Mouse (Mus musculus): ENCODE data around the gene Phf11b. TPM values are rescaled to one million over a fixed set of nuclear protein-coding genes. Genes with fewer than 3 reads are reported as not detected.

The Phf11b gene
- 61.2 TPM for polyA plus RNA-seq (2017; shearing (Covaris generic))

DNA sequence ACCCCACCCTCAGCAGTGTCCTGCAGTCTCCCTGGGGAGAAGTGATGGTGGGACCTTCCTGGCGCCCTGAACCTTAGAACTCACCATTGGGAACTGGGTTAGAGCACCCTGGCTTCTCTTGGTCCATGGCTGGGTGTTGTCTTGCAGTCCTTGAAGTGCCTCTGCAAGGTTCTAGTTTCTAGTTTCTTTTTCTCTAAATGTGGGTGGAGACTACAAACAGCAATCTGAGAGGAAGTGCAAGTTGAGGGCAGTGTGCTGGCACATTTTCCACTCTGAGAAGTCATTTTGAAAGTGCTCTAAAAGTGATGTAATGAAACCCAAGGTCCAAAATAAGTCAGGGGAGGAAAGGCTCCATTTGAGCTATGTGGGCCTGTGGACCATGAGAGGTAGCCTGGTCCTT, at the start of gene Phf11b:
TSS of gene Phf11b (minus strand) at position 163 of the 400 bp plus-strand sequence.

DNA sequence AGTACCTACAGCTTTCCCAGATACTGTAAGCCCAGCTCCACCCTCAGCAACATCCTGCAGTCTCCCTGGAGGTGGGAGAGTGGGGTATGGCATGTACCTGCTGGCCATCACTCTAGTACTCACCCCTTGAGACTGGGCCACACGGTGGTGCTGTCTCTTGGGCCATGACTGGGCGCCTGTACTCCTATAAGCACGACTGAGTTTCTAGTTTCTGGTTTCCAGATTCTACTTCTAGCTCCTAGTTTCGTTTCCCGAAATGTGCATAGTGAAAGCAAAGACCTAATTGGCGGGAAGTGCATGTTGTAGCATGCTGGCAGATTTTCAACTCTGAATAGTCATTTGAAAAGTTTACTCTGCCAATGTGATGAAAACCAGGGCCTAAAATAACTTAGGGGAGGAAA, 24.1 kb upstream of the Phf11b start, which contains the start of gene Phf11d:
TSS of gene Phf11d (minus strand) at position 227 of the 401 bp plus-strand sequence.

DNA sequence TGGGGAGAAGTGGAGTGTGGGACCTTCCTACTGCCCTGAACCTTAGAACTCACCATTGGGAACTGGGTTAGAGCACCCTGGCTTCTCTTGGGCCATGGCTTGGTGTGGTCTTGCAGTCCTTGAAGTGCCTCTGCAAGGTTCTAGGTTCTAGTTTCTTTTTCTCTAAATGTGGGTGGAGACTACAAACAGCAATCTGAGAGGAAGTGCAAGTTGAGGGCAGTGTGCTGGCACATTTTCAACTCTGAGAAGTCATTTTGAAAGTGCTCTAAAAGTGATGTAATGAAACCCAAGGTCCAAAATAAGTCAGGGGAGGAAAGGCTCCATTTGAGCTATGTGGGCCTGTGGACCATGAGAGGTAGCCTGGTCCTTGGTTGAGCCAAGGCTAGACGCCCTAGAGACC, 43.8 kb downstream of the Phf11b start, which contains the start of gene Phf11a:
TSS of gene Phf11a (minus strand) at position 132 of the 400 bp plus-strand sequence.

Other genes with a start within 250 kb of the Phf11b start
- gene 1700129C05Rik, start 198.5 kb downstream of the Phf11b start, polyA plus RNA-seq (2017; shearing (Covaris generic)) = not detected
- not detected for gene Gm5142, start 162.6 kb downstream of the Phf11b start, polyA plus RNA-seq (2017; shearing (Covaris generic))
- 85.8 TPM for gene Rcbtb1, start 140.1 kb downstream of the Phf11b start, polyA plus RNA-seq (2017; shearing (Covaris generic))
- gene Gm6904, start 81.1 kb downstream of the Phf11b start, polyA plus RNA-seq (2017; shearing (Covaris generic)) = 5.2 TPM
- 8.4 TPM for gene Phf11a, start 43.8 kb downstream of the Phf11b start, polyA plus RNA-seq (2017; shearing (Covaris generic))
- gene Phf11d, start 24.1 kb upstream of the Phf11b start, polyA plus RNA-seq (2017; shearing (Covaris generic)) = 6.8 TPM
- 8.1 TPM for gene Phf11c, start 54.0 kb upstream of the Phf11b start, polyA plus RNA-seq (2017; shearing (Covaris generic))
- gene Setdb2, start 99.5 kb upstream of the Phf11b start, polyA plus RNA-seq (2017; shearing (Covaris generic)) = 34.2 TPM
- 49.6 TPM for gene Cab39l, start 99.6 kb upstream of the Phf11b start, polyA plus RNA-seq (2017; shearing (Covaris generic))